Mouse (Mus musculus): Measurements from ENCODE around the gene Tspear.

DNA sequence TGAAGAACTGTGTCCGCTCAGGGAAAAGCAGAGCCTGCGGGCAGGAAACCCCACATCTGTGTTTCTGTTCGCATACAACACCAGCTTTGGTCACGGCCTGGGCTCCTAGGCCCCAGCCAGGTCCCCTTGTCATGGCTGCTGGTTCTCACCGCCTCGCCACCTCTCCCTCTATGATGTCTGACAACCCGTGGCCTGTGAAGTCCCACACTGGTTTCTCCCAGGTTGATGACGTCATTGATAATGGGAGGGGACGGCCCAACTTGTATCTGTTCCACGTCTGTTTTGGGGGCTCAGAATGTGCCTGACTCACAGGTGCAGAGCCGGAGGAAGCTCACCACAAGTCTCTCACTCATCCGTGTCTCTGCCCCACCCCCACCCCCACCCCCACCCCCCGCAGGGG is 12.6 kb upstream of the Tspear start:
- TF ChIP-seq USF1 (IDR thresholded peaks at IDR 0.05; ENCODE audit: low read depth): no peak
- no peak for TF ChIP-seq POLR2A (IDR thresholded peaks at IDR 0.05; ENCODE audit: insufficient read length, low read depth)
- TF ChIP-seq E2F4 (IDR thresholded peaks at IDR 0.05; ENCODE audit: insufficient read depth): no peak
- TF ChIP-seq SRF (IDR thresholded peaks at IDR 0.05; ENCODE audit: control insufficient read depth, insufficient read length, low read depth): no peak
- TF ChIP-seq MYOD1 (IDR thresholded peaks at IDR 0.05; ENCODE audit: control insufficient read depth in 1 of 3, insufficient read length in 2 of 3, low read depth in 2 of 3): no peak
- TF ChIP-seq CEBPB (IDR thresholded peaks at IDR 0.05; ENCODE audit: insufficient read depth, poor library complexity, severe bottlenecking): no peak
- no peak for TF ChIP-seq TCF12 (IDR thresholded peaks at IDR 0.05; ENCODE audit: insufficient read depth, poor library complexity, severe bottlenecking)
- no peak for TF ChIP-seq MAX (IDR thresholded peaks at IDR 0.05; ENCODE audit: low read depth)
- no peak for TF ChIP-seq POLR2AphosphoS2 (IDR thresholded peaks at IDR 0.05; ENCODE audit: insufficient read length, low read depth)
- no peak for TF ChIP-seq TCF3 (IDR thresholded peaks at IDR 0.05; ENCODE audit: insufficient read length, low read depth)
- no peak for TF ChIP-seq MYOG (IDR thresholded peaks at IDR 0.05; ENCODE audit: control insufficient read depth in 1 of 3, insufficient read depth in 1 of 3, insufficient read length in 2 of 3, low read depth in 2 of 3)

All from myocyte (in vitro differentiated cells).